Mouse (Mus musculus) stomach, postnatal 0 days (tissue): ENCODE results near the gene Lrmda.

Source experiments
- CTCF ChIP-seq: IDR thresholded peaks from 2 replicates; pipeline ENCODE4 v1.5.1; 2016; ENCODE audit warnings: antibody characterized with exemption, low read depth, mild to moderate bottlenecking, moderate library complexity
- EP300 ChIP-seq: optimal IDR thresholded peaks from 2 replicates; pipeline ENCODE3; 2016; ENCODE audit warnings: antibody characterized with exemption

GRCm38 (mm10) chr14:22809229-22809628, 789.7 kb downstream of the Lrmda start:
- TF ChIP-seq CTCF (no peak), EP300 (no peak)
